10 mouse cellular contexts compared by ENCODE assay signal in genomic region chr4:46094916-46095825, GRCm38 (mm10). TPM values are rescaled to one million over a fixed set of nuclear protein-coding genes. Genes with fewer than 3 reads are reported as not detected.
DNase-seq lines count a peak whose midpoint lies in the region; ATAC-seq and TF ChIP-seq lines count a peak whose summit lies in the region.
"Had no signal": no experiment of that assay in that cellular context is flagged by ENCODE, and none has a peak within 500 bp of the region (broad histone marks: within the 10 kb centered on the region; RNA-seq: fewer than 3 reads in every experiment).

No protein-coding gene starts in this region.

- WGBS in forebrain, embryonic 16.5 days, result 46% methylated on average over 15 of the region's 15 CpGs
- 77% methylated on average over 15 of the region's 15 CpGs for WGBS in forebrain, embryonic 11.5 days
- 65% methylated on average over 15 of the region's 15 CpGs for WGBS in midbrain, embryonic 14.5 days
- 79% methylated on average over 15 of the region's 15 CpGs for WGBS in midbrain, embryonic 13.5 days
- 58% methylated on average over 15 of the region's 15 CpGs for WGBS in macrophage (ENCODE audit: missing documents)
- 83% methylated on average over 15 of the region's 15 CpGs for WGBS in midbrain, embryonic 11.5 days

- H3K9me3 ChIP-seq in forebrain, embryonic 16.5 days (ENCODE audit: control insufficient read depth, low read length), result no peaks in the 10 kb centered on the region
- H3K9me3 ChIP-seq in forebrain, embryonic 11.5 days (ENCODE audit: control insufficient read depth, low read length), result no peaks in the 10 kb centered on the region
- no peaks in the 10 kb centered on the region for H3K9me3 ChIP-seq in midbrain, embryonic 14.5 days (ENCODE audit: control insufficient read depth, low read length)
- no peaks in the 10 kb centered on the region for H3K9me3 ChIP-seq in midbrain, embryonic 13.5 days
- H3K9me3 ChIP-seq in midbrain, embryonic 11.5 days (ENCODE audit: control insufficient read depth, low read length), result no peaks in the 10 kb centered on the region
- H3K9me3 ChIP-seq: heart, embryonic 13.5 days had no signal

- no peaks in the 10 kb centered on the region for H3K27me3 ChIP-seq in forebrain, embryonic 16.5 days (replicated peaks; ENCODE audit: control insufficient read depth, insufficient read depth, low read length)
- no peaks in the 10 kb centered on the region for H3K27me3 ChIP-seq in forebrain, embryonic 11.5 days (ENCODE audit: control insufficient read depth, insufficient read depth, low read length)
- H3K27me3 ChIP-seq in midbrain, embryonic 14.5 days (ENCODE audit: control insufficient read depth, insufficient read depth, low read length), result no peaks in the 10 kb centered on the region
- no peaks in the 10 kb centered on the region for H3K27me3 ChIP-seq in midbrain, embryonic 13.5 days
- no peaks in the 10 kb centered on the region for H3K27me3 ChIP-seq in midbrain, embryonic 11.5 days (ENCODE audit: control insufficient read depth, insufficient read depth, low read length)
- H3K27me3 ChIP-seq: heart, embryonic 13.5 days had no signal

- H3K9ac ChIP-seq in forebrain, embryonic 16.5 days (replicated peaks; ENCODE audit: low read depth, low read length), result no peak overlapping the region
- no peak overlapping the region for H3K9ac ChIP-seq in forebrain, embryonic 11.5 days (ENCODE audit: low read length)
- H3K9ac ChIP-seq in midbrain, embryonic 14.5 days (replicated peaks; ENCODE audit: low read length), result no peak overlapping the region
- no peak overlapping the region for H3K9ac ChIP-seq in midbrain, embryonic 13.5 days (replicated peaks)
- H3K9ac ChIP-seq in midbrain, embryonic 11.5 days (ENCODE audit: low read length), result no peak overlapping the region
- H3K9ac ChIP-seq: heart, embryonic 13.5 days had no signal

- no peaks in the 10 kb centered on the region for H3K36me3 ChIP-seq in forebrain, embryonic 16.5 days (ENCODE audit: control insufficient read depth, insufficient read depth)
- H3K36me3 ChIP-seq in forebrain, embryonic 11.5 days (ENCODE audit: control insufficient read depth, insufficient read depth, low read length), result no peaks in the 10 kb centered on the region
- H3K36me3 ChIP-seq in midbrain, embryonic 14.5 days (ENCODE audit: control insufficient read depth, insufficient read depth, low read length), result no peaks in the 10 kb centered on the region
- no peaks in the 10 kb centered on the region for H3K36me3 ChIP-seq in midbrain, embryonic 13.5 days
- H3K36me3 ChIP-seq in macrophage (ENCODE audit: inconsistent target), result no peaks in the 10 kb centered on the region
- no peaks in the 10 kb centered on the region for H3K36me3 ChIP-seq in midbrain, embryonic 11.5 days (ENCODE audit: control insufficient read depth, insufficient read depth, low read length)

- no peak for DNase-seq in forebrain, embryonic 11.5 days (ENCODE audit: low spot score)
- peak; percentile 16 for DNase-seq in midbrain, embryonic 14.5 days
- DNase-seq in midbrain, embryonic 11.5 days (ENCODE audit: low spot score, missing footprints), result no peak
- DNase-seq in right cerebral cortex, postnatal 25 days, result no peak

- ATAC-seq in forebrain, embryonic 16.5 days, result 0 out of 2 replicates have a peak, but pooled peaks have one; percentile 43
- no peak for ATAC-seq in forebrain, embryonic 11.5 days (replicated peaks; ENCODE audit: low FRiP score)
- no peak for ATAC-seq in midbrain, embryonic 14.5 days (ENCODE audit: low FRiP score, low TSS enrichment)
- ATAC-seq in midbrain, embryonic 13.5 days, result no peak
- ATAC-seq in midbrain, embryonic 11.5 days (ENCODE audit: low FRiP score), result no peak

- no peak overlapping the region for H3K27ac ChIP-seq in forebrain, embryonic 16.5 days (ENCODE audit: low read length)
- H3K27ac ChIP-seq in forebrain, embryonic 11.5 days (ENCODE audit: low read depth, low read length), result no peak overlapping the region
- no peak overlapping the region for H3K27ac ChIP-seq in midbrain, embryonic 14.5 days (replicated peaks; ENCODE audit: low read depth, low read length)
- H3K27ac ChIP-seq in midbrain, embryonic 13.5 days, result no peak overlapping the region
- peak overlapping the region; percentile 40; the same call in 1 of the 2 replicates for H3K27ac ChIP-seq in cortical plate, adult 2 months (ENCODE audit: insufficient read depth, low read length)
- H3K27ac ChIP-seq in macrophage, result peak overlapping the region; percentile 8; the same call in 1 of the 2 replicates
- H3K27ac ChIP-seq in midbrain, embryonic 11.5 days (ENCODE audit: low read depth, low read length), result no peak overlapping the region
- H3K27ac ChIP-seq: heart, embryonic 13.5 days had no signal

- no peaks in the 10 kb centered on the region for H3K79me2 ChIP-seq in macrophage (ENCODE audit: inconsistent target)

- no peak overlapping the region for H3K4me3 ChIP-seq in forebrain, embryonic 16.5 days (replicated peaks; ENCODE audit: low read length)
- H3K4me3 ChIP-seq in forebrain, embryonic 11.5 days (ENCODE audit: low read depth, low read length), result no peak overlapping the region
- H3K4me3 ChIP-seq in midbrain, embryonic 14.5 days (replicated peaks; ENCODE audit: low read depth, low read length), result no peak overlapping the region
- no peak overlapping the region for H3K4me3 ChIP-seq in midbrain, embryonic 13.5 days (replicated peaks)
- H3K4me3 ChIP-seq in cortical plate, adult 2 months (ENCODE audit: insufficient read depth, low read length), result no peak overlapping the region
- no peak overlapping the region for H3K4me3 ChIP-seq in macrophage (ENCODE audit: inconsistent target)
- H3K4me3 ChIP-seq in midbrain, embryonic 11.5 days (ENCODE audit: low read depth, low read length), result no peak overlapping the region
- H3K4me3 ChIP-seq: heart, embryonic 13.5 days had no signal

- no peak for TF ChIP-seq CTCF in cortical plate, adult 2 months (IDR thresholded peaks at IDR 0.05; ENCODE audit: extremely low read depth, insufficient read depth, low read length)

- no peak overlapping the region for H3K4me2 ChIP-seq in forebrain, embryonic 16.5 days (ENCODE audit: low read length)
- H3K4me2 ChIP-seq in forebrain, embryonic 11.5 days (ENCODE audit: low read depth, low read length, severe bottlenecking), result no peak overlapping the region
- no peak overlapping the region for H3K4me2 ChIP-seq in midbrain, embryonic 14.5 days (ENCODE audit: low read length)
- H3K4me2 ChIP-seq in midbrain, embryonic 13.5 days (replicated peaks), result no peak overlapping the region
- H3K4me2 ChIP-seq in midbrain, embryonic 11.5 days, result no peak overlapping the region
- H3K4me2 ChIP-seq: heart, embryonic 13.5 days had no signal

- no peak for TF ChIP-seq POLR2A in cortical plate, adult 2 months (IDR thresholded peaks at IDR 0.05; ENCODE audit: extremely low read depth, insufficient read depth, low read length)

- 0 out of 2 replicates have a peak, but pooled peaks cover 8% of the 10 kb centered on the region for H3K4me1 ChIP-seq in forebrain, embryonic 16.5 days (replicated peaks; ENCODE audit: control insufficient read depth, insufficient read depth, low read length)
- H3K4me1 ChIP-seq in forebrain, embryonic 11.5 days (replicated peaks; ENCODE audit: control insufficient read depth, insufficient read depth, low read length), result no peaks in the 10 kb centered on the region
- H3K4me1 ChIP-seq in midbrain, embryonic 14.5 days (ENCODE audit: control insufficient read depth, insufficient read depth, low read length), result no peaks in the 10 kb centered on the region
- peaks cover 18% of the 10 kb centered on the region; the same call in 1 of the 2 replicates for H3K4me1 ChIP-seq in midbrain, embryonic 13.5 days (replicated peaks)
- H3K4me1 ChIP-seq in cortical plate, adult 2 months (ENCODE audit: control insufficient read depth, insufficient read depth, low read length), result no peaks in the 10 kb centered on the region
- no peaks in the 10 kb centered on the region for H3K4me1 ChIP-seq in midbrain, embryonic 11.5 days (ENCODE audit: control insufficient read depth, insufficient read depth, low read length)

RNA-seq across cellular contexts. Expression of gene Ncbp1, which starts 43.2 kb away (rescaled TPM):
- polyA plus RNA-seq in forebrain, embryonic 16.5 days (2015; fragmentation: Nextera tagmentation; extraction: Ambion mirVana), result 98.8 and 107 TPM in 2 replicates
- polyA plus RNA-seq in forebrain, embryonic 11.5 days (2014; fragmentation: Nextera tagmentation; extraction: Ambion mirVana), result 147 TPM in 2 replicates
- 72.7 and 100 TPM in 2 replicates for polyA plus RNA-seq in midbrain, embryonic 14.5 days (2014; fragmentation: Nextera tagmentation; extraction: Ambion mirVana)
- polyA plus RNA-seq in midbrain, embryonic 13.5 days (2015; fragmentation: Nextera tagmentation; extraction: Ambion mirVana), result 97.4 and 98.3 TPM in 2 replicates
- 52.6 and 58.9 TPM in 2 replicates for polyA plus RNA-seq in cortical plate, adult 2 months (2012; rRNA removed)
- 10 to 100 TPM in 25 of 26 experiments, 1 to 10 TPM in 1; 6.7 to 49.2 (median 22.6) TPM for total RNA-seq in macrophage (2018; cell fraction: chromatin; rRNA removed)
- total RNA-seq in macrophage (2018; cell fraction: cytosol; rRNA removed), result 10 to 100 TPM; 14.8 to 25.1 (median 19.0) TPM
- total RNA-seq in macrophage (2018; cell fraction: nucleus; rRNA removed), result 10 to 100 TPM; 10.2 to 37.0 (median 17.6) TPM
- polyA plus RNA-seq in macrophage (2018), result 23.8 to 37.1 TPM (median 27.7 TPM) in 3 replicates
- 143 and 161 TPM in 2 replicates for polyA plus RNA-seq in midbrain, embryonic 11.5 days (2014; fragmentation: Nextera tagmentation; extraction: Ambion mirVana)

RNA-seq across cellular contexts. Expression of gene Tstd2, which starts 43.3 kb away (rescaled TPM):
- polyA plus RNA-seq in forebrain, embryonic 16.5 days (2015; fragmentation: Nextera tagmentation; extraction: Ambion mirVana), result 32.3 and 37.7 TPM in 2 replicates
- 45.7 and 53.8 TPM in 2 replicates for polyA plus RNA-seq in forebrain, embryonic 11.5 days (2014; fragmentation: Nextera tagmentation; extraction: Ambion mirVana)
- 23.5 and 24.6 TPM in 2 replicates for polyA plus RNA-seq in midbrain, embryonic 14.5 days (2014; fragmentation: Nextera tagmentation; extraction: Ambion mirVana)
- polyA plus RNA-seq in midbrain, embryonic 13.5 days (2015; fragmentation: Nextera tagmentation; extraction: Ambion mirVana), result 44.1 and 47.4 TPM in 2 replicates
- 13.7 and 14.7 TPM in 2 replicates for polyA plus RNA-seq in cortical plate, adult 2 months (2012; rRNA removed)
- total RNA-seq in macrophage (2018; cell fraction: chromatin; rRNA removed), result 10 to 100 TPM; 22.6 to 94.9 (median 55.6) TPM
- total RNA-seq in macrophage (2018; cell fraction: cytosol; rRNA removed), result 10 to 100 TPM; 19.0 to 39.1 (median 32.6) TPM
- total RNA-seq in macrophage (2018; cell fraction: nucleus; rRNA removed), result 10 to 100 TPM; 27.2 to 70.7 (median 43.0) TPM
- 23.3 to 28.6 TPM (median 24.8 TPM) in 3 replicates for polyA plus RNA-seq in macrophage (2018)
- polyA plus RNA-seq in midbrain, embryonic 11.5 days (2014; fragmentation: Nextera tagmentation; extraction: Ambion mirVana), result 36.1 and 36.7 TPM in 2 replicates

RNA-seq across cellular contexts. Expression of gene Tmod1, which starts 56.4 kb away (rescaled TPM):
- 0.52 and 0.81 TPM in 2 replicates for polyA plus RNA-seq in forebrain, embryonic 16.5 days (2015; fragmentation: Nextera tagmentation; extraction: Ambion mirVana)
- polyA plus RNA-seq in forebrain, embryonic 11.5 days (2014; fragmentation: Nextera tagmentation; extraction: Ambion mirVana), result 2.6 and 2.8 TPM in 2 replicates
- 0.53 and 0.76 TPM in 2 replicates for polyA plus RNA-seq in midbrain, embryonic 14.5 days (2014; fragmentation: Nextera tagmentation; extraction: Ambion mirVana)
- 0.39 and 0.76 TPM in 2 replicates for polyA plus RNA-seq in midbrain, embryonic 13.5 days (2015; fragmentation: Nextera tagmentation; extraction: Ambion mirVana)
- 48.2 and 50.9 TPM in 2 replicates for polyA plus RNA-seq in cortical plate, adult 2 months (2012; rRNA removed)
- total RNA-seq in macrophage (2018; cell fraction: chromatin; rRNA removed), result 10 to 100 TPM in 10 of 26 experiments, 1 to 10 TPM in 16; 3.8 to 25.7 (median 8.6) TPM
- 10 to 100 TPM in 13 of 26 experiments, 1 to 10 TPM in 13; 2.6 to 19.8 (median 10.1) TPM for total RNA-seq in macrophage (2018; cell fraction: cytosol; rRNA removed)
- total RNA-seq in macrophage (2018; cell fraction: nucleus; rRNA removed), result 10 to 100 TPM in 11 of 26 experiments, 1 to 10 TPM in 15; 2.9 to 25.7 (median 9.4) TPM
- 5.2 to 16.5 TPM (median 13.3 TPM) in 3 replicates for polyA plus RNA-seq in macrophage (2018)
- 2.7 and 3.4 TPM in 2 replicates for polyA plus RNA-seq in midbrain, embryonic 11.5 days (2014; fragmentation: Nextera tagmentation; extraction: Ambion mirVana)
- polyA plus RNA-seq: liver, adult 2 months had no signal

Comparison
In these comparisons a context has a peak if more than half of its experiments do, and no peak if none do; other contexts are left out.
1. H3K27ac ChIP-seq: peak in cortical plate, adult 2 months (single experiment) and macrophage (single experiment); none in forebrain, embryonic 16.5 days (single experiment), forebrain, embryonic 11.5 days (single experiment), midbrain, embryonic 14.5 days (single experiment), midbrain, embryonic 13.5 days (single experiment) and midbrain, embryonic 11.5 days (single experiment).